Mouse (Mus musculus) midbrain, postnatal 0 days (tissue): ENCODE data around the gene D17Wsu92e. TPM values are rescaled to one million over a fixed set of nuclear protein-coding genes. Genes with fewer than 3 reads are reported as not detected.

ENCODE experiments used
- ATAC-seq: fragments of 200-750 bp; cut with Nextera tagmentation; 2 replicates; pipeline ENCODE4 v1.8.0; 2017; ENCODE audit warnings: moderate number of reproducible peaks, mild to moderate bottlenecking, moderate TSS enrichment, moderate library complexity; ENCODE audit not compliant: low FRiP score
- DNase-seq: peaks from one replicate; pipeline ENCODE4 v3.0.0-alpha.2; 2015; ENCODE audit warnings: low spot score
- H3K27ac ChIP-seq: fragments of 300-500 bp; sonication (generic); 2 replicates; pipeline ENCODE4 v1.5.1; 2014; ENCODE audit warnings: low read depth, mild to moderate bottlenecking, low read length, mixed read lengths
- H3K27me3 ChIP-seq: fragments of 300-500 bp; sonication (generic); 2 replicates; pipeline ENCODE4 v1.6.1; 2014; ENCODE audit warnings: low read length, control low read depth, mixed read lengths; ENCODE audit not compliant: insufficient read depth
- H3K36me3 ChIP-seq: fragments of 300-500 bp; sonication (generic); 2 replicates; pipeline ENCODE4 v1.6.1; 2014; ENCODE audit warnings: low read length, control low read depth, mixed read lengths; ENCODE audit not compliant: insufficient read depth
- H3K4me1 ChIP-seq: fragments of 300-500 bp; sonication (generic); 2 replicates; pipeline ENCODE4 v1.6.1; 2014; ENCODE audit warnings: mild to moderate bottlenecking, control low read depth, antibody characterized with exemption, low read length, mixed read lengths; ENCODE audit not compliant: insufficient read depth
- H3K4me2 ChIP-seq: fragments of 300-500 bp; sonication (generic); 2 replicates; pipeline ENCODE4 v1.6.1; 2014; ENCODE audit warnings: low read depth, mild to moderate bottlenecking, low read length, mixed read lengths; ENCODE audit not compliant: poor library complexity, severe bottlenecking
- H3K4me3 ChIP-seq: fragments of 300-500 bp; sonication (generic); 2 replicates; pipeline ENCODE4 v1.5.1; 2014; ENCODE audit warnings: low read depth, mild to moderate bottlenecking, low read length, moderate library complexity
- H3K9ac ChIP-seq: fragments of 300-500 bp; sonication (generic); replicated peaks from 2 replicates; pipeline ENCODE4 v1.6.1; 2014; ENCODE audit warnings: mild to moderate bottlenecking, low read length, moderate library complexity, mixed read lengths; ENCODE audit not compliant: poor library complexity, severe bottlenecking
- H3K9me3 ChIP-seq: fragments of 300-500 bp; sonication (generic); 2 replicates; pipeline ENCODE4 v1.6.1; 2016; ENCODE audit warnings: low read length, control low read depth
- CTCF ChIP-seq: IDR thresholded peaks from 2 replicates; pipeline ENCODE4 v1.5.1; 2016; ENCODE audit warnings: antibody characterized with exemption, mild to moderate bottlenecking
- WGBS: fragments of 180-500 bp; shearing (Covaris S2); extraction: QIAGEN DNeasy Blood & Tissue Kit; methylation state at CpG from one replicate; pipeline ENCODE4 v1.1.7; 2014; 5-methylcytosine and 5-hydroxymethylcytosine counted together
- polyA plus RNA-seq: library from polyadenylated mRNA; unstranded; fragments of >200 nt; fragmentation: Nextera tagmentation; extraction: Ambion mirVana; gene quantifications from 2 replicates; pipeline ENCODE4 v1.2.1, GENCODE M21; 2015
- total RNA-seq: library from RNA; depleted of rRNA; stranded (reverse); fragments of >200 nt; gene quantifications from 2 replicates; pipeline ENCODE4 v1.2.3, GENCODE M21; 2014

Gene D17Wsu92e
- total and polyA plus RNA-seq, 2 experiments from 2014 or later = 8.7 to 73.8 TPM

DNA sequence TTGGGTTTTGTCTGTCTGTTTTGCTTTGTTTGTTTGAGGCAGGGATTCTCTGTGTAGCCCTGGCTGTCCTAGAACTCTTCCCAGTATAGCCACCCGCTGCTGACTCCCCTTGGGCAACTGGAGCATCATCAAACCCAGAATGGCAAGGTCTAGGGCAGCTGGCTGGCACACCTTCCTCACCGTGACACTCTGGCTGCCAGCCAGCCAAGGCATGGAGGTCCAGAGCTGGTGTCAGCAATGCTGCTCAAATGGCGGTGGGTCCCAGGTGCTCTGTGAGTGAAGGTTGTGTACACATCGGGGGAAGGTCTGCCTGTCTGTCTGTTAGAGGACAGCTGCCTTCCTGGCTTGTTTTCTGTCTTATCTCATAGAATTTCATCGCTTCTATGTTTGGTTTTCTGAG lies 88.3 kb downstream of the D17Wsu92e start:
- Histone ChIP-seq H3K27ac (no peak overlapping the region), H3K4me1 (no peaks in the 10 kb centered on the region), H3K4me2 (no peak overlapping the region), H3K9me3 (no peaks in the 10 kb centered on the region; the same call in 1 of the 2 replicates), H3K9ac (no peak overlapping the region), H3K4me3 (no peak overlapping the region), H3K27me3 (no peaks in the 10 kb centered on the region), H3K36me3 (no peaks in the 10 kb centered on the region)
- ATAC-seq (no peak), DNase-seq (no peak)
- no peak for TF ChIP-seq CTCF
- 75% methylated on average over 5 of the region's 5 CpGs for WGBS

DNA sequence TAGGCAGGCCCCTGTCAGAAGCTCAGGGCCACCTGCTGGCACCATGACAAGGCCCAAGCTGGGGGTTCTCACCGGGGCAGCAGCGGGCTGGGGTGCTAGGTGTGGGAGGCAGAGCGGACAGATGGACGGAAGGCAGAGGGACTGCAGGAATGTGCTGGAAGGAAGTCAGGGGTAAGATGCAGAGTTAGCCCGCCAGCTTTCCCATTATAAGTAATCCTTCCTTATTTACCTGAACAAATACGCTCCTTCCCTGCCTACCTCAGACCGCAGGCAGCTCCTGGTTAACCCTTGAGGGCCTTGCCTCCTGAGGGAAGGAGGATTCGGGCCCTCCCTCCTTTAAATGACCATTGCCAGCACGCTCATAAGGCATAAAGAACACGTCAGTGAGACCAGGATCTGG lies 91.7 kb downstream of the D17Wsu92e start, which contains the start of gene Spdef:
TSS of gene Spdef (minus strand) at position 186 of the 400 bp plus-strand sequence.
- H3K4me1 ChIP-seq = no peaks in the 10 kb centered on the region
- H3K9me3 ChIP-seq = no peaks in the 10 kb centered on the region; the same call in 1 of the 2 replicates
- DNase-seq = no peak
- ATAC-seq = no peak
- WGBS = 71% methylated on average over 10 of the region's 10 CpGs
- H3K36me3 ChIP-seq = no peaks in the 10 kb centered on the region
- no peak for TF ChIP-seq CTCF
- H3K27me3 ChIP-seq = no peaks in the 10 kb centered on the region
- H3K4me3 ChIP-seq = no peak within 1 kb of the TSS
- no peak within 1 kb of the TSS for H3K9ac ChIP-seq
- H3K4me2 ChIP-seq = no peak within 1 kb of the TSS
- H3K27ac ChIP-seq = no peak within 1 kb of the TSS

DNA sequence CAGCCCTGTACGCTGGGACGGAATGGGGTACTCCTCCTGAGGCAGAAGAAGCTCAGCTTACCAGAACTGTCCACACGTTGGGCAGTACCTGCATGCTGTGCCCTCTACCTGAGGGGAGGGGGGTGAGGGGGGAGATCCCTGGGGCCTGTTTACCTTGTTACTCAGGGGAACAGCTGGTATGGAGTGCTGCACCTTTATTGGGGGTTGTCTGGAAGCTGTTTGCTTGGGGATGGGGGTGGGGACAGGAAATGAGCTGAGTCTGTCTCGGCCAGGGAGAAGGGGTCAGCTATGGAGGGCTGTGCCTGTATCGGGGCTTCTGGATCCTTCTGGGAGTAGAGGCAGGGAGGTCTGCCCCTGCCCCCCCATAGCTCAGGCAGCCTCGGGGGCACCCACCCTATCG lies 93.9 kb downstream of the D17Wsu92e start:
- no peaks in the 10 kb centered on the region; the same call in 1 of the 2 replicates for H3K9me3 ChIP-seq
- no peak overlapping the region for H3K4me3 ChIP-seq
- no peaks in the 10 kb centered on the region for H3K27me3 ChIP-seq
- H3K9ac ChIP-seq = no peak overlapping the region
- H3K27ac ChIP-seq = no peak overlapping the region
- no peaks in the 10 kb centered on the region for H3K36me3 ChIP-seq
- DNase-seq (no peak), ATAC-seq (no peak)
- 78% methylated on average over 7 of the region's 7 CpGs for WGBS
- no peaks in the 10 kb centered on the region for H3K4me1 ChIP-seq
- no peak overlapping the region for H3K4me2 ChIP-seq
- TF ChIP-seq CTCF = no peak

DNA sequence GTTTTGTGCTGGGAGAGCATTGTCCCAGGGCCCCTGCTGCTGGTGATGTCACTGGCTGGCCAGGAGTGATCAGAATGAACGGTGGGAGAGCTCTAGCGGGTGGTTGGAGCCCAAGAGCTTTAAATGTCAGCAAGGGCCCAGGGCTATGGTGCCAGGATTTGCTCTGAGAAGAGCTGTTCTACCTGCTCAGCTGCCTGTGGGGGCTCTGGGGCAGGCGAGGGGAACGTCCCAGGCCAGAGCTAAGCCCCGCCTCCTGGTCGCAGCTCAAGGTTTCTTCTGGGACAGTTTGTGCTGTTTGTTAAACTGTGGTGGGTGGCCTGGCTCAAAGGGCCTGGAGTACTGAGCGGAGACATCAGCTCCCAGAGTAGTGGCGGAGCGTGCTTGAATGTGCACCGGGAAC lies 95.0 kb downstream of the D17Wsu92e start:
- Histone ChIP-seq H3K4me2 (no peak overlapping the region), H3K27me3 (no peaks in the 10 kb centered on the region), H3K4me3 (no peak overlapping the region), H3K27ac (no peak overlapping the region), H3K9ac (0 out of 2 replicates have a peak overlapping the region, but pooled peaks have one; percentile 8), H3K4me1 (no peaks in the 10 kb centered on the region), H3K36me3 (no peaks in the 10 kb centered on the region), H3K9me3 (no peaks in the 10 kb centered on the region; the same call in 1 of the 2 replicates)
- ATAC-seq = peak; percentile 45
- 14% methylated on average over 10 of the region's 10 CpGs for WGBS
- no peak for DNase-seq
- TF ChIP-seq CTCF = no peak

DNA sequence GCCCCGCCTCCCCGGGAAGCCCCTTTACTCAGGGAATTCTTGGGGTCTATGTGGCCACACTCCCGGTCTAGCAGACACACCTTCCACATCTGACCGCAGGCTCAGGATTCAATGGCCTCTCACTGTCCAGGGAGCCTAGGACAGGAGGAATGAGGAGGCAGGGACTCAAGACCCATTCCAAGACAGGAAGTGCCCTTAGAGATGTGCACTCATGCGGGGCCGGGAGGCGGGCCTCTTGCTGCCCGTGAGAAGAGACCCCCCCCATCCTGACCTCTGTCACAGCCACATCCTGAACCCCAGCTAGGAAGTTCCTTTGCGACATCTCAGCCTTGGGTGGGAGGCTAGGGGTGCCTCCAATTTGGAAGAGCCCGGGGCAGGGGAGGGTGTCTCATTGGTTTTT lies 95.4 kb downstream of the D17Wsu92e start:
- no peaks in the 10 kb centered on the region for H3K4me1 ChIP-seq
- H3K4me3 ChIP-seq = no peak overlapping the region
- WGBS = 29% methylated on average over 10 of the region's 10 CpGs
- no peaks in the 10 kb centered on the region for H3K36me3 ChIP-seq
- no peaks in the 10 kb centered on the region for H3K9me3 ChIP-seq
- 0 out of 2 replicates have a peak overlapping the region, but pooled peaks have one; percentile 8 for H3K9ac ChIP-seq
- ATAC-seq (no peak), DNase-seq (no peak)
- H3K27me3 ChIP-seq = no peaks in the 10 kb centered on the region
- TF ChIP-seq CTCF = no peak
- no peak overlapping the region for H3K4me2 ChIP-seq
- no peak overlapping the region for H3K27ac ChIP-seq

DNA sequence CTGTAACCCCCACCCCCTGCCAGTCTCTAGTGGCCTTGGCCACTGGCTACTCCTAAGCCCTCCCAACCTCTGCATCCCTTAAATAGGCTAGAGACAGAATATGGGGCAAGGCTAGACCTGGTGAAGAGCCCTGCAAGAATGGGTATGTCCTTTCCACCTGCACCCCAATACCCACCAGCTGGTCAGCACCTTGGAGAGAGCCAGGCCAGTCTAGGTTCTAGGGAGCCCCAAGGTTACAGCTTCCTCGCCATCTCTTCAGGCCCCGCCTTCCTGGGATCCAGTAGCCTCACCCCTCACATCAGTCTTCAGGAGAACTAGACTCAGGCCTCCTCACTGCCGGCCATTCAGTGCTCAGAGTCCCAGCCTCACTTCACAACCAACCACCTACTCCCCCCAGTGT lies 96.1 kb downstream of the D17Wsu92e start:
- H3K27me3 ChIP-seq = no peaks in the 10 kb centered on the region

More for the DNA sequence above, 96.1 kb downstream of the D17Wsu92e start:
- Histone ChIP-seq H3K4me2 (no peak overlapping the region), H3K9ac (no peak overlapping the region), H3K4me1 (no peaks in the 10 kb centered on the region), H3K27ac (no peak overlapping the region), H3K4me3 (no peak overlapping the region), H3K36me3 (no peaks in the 10 kb centered on the region), H3K9me3 (no peaks in the 10 kb centered on the region)
- DNase-seq (no peak), ATAC-seq (no peak)
- WGBS = 51% methylated on average over 3 of the region's 3 CpGs
- no peak for TF ChIP-seq CTCF
